Mouse (Mus musculus) liver, embryonic 15.5 days (tissue): ENCODE measurements around the gene Lalba. TPM values are rescaled to one million over a fixed set of nuclear protein-coding genes. Genes with fewer than 3 reads are reported as not detected.
"Not testable (repeated sequence)": the region's sequence is repeated elsewhere in the genome, so short reads cannot be mapped to it uniquely, and the experiment has no call there.

Source experiments
- ATAC-seq: fragments of 200-750 bp; cut with Nextera tagmentation; 2 replicates; pipeline ENCODE4 v1.8.0; 2017; ENCODE audit warnings: moderate number of reproducible peaks, mild to moderate bottlenecking, moderate library complexity; ENCODE audit not compliant: insufficient read depth
- H3K27ac ChIP-seq: fragments of 300-500 bp; sonication (generic); replicated peaks from 2 replicates; pipeline ENCODE4 v1.5.1; 2015; ENCODE audit warnings: mild to moderate bottlenecking, inconsistent platforms
- H3K27me3 ChIP-seq: fragments of 300-500 bp; sonication (generic); 2 replicates; pipeline ENCODE4 v1.6.1; 2015; ENCODE audit warnings: mild to moderate bottlenecking, inconsistent platforms
- H3K36me3 ChIP-seq: fragments of 300-500 bp; sonication (generic); replicated peaks from 2 replicates; pipeline ENCODE4 v1.6.1; 2015; ENCODE audit warnings: moderate library complexity, mild to moderate bottlenecking, inconsistent platforms
- H3K4me1 ChIP-seq: fragments of 300-500 bp; sonication (generic); replicated peaks from 2 replicates; pipeline ENCODE4 v1.6.1; 2015; ENCODE audit warnings: inconsistent platforms
- H3K4me2 ChIP-seq: fragments of 300-500 bp; sonication (generic); 2 replicates; pipeline ENCODE4 v1.6.1; 2015; ENCODE audit warnings: moderate library complexity, mild to moderate bottlenecking, inconsistent platforms
- H3K4me3 ChIP-seq: fragments of 300-500 bp; sonication (generic); replicated peaks from 2 replicates; pipeline ENCODE4 v1.5.1; 2015; ENCODE audit warnings: mild to moderate bottlenecking, inconsistent platforms
- H3K9ac ChIP-seq: fragments of 300-500 bp; sonication (generic); 2 replicates; pipeline ENCODE4 v1.6.1; 2015; ENCODE audit warnings: moderate library complexity, mild to moderate bottlenecking, inconsistent platforms
- H3K9me3 ChIP-seq: fragments of 300-500 bp; sonication (generic); replicated peaks from 2 replicates; pipeline ENCODE4 v1.6.1; 2016; ENCODE audit warnings: inconsistent platforms
- WGBS: fragments of 180-500 bp; shearing (Covaris S2); methylation state at CpG from one replicate; pipeline ENCODE4 v1.1.7; 2015; ENCODE audit warnings: mixed read lengths; ENCODE audit not compliant: insufficient replicate concordance; 5-methylcytosine and 5-hydroxymethylcytosine counted together
- polyA plus RNA-seq: library from polyadenylated mRNA; unstranded; fragments of >200 nt; fragmentation: Nextera tagmentation; extraction: Ambion mirVana; gene quantifications from 2 replicates; pipeline ENCODE4 v1.2.1, GENCODE M21; 2015

Gene Lalba
- not detected in 2 replicates for polyA plus RNA-seq

GRCm38 (mm10) chr15:98482701-98483100 lies at the start of gene Lalba:
Gene Lalba (minus strand): TSS chr15:98482721.
- Histone ChIP-seq H3K4me1 (no peaks in the 10 kb centered on the region), H3K9me3 (no peaks in the 10 kb centered on the region), H3K4me3 (no peak within 1 kb of the TSS), H3K9ac (no peak within 1 kb of the TSS), H3K27ac (no peak within 1 kb of the TSS), H3K4me2 (no peak within 1 kb of the TSS), H3K27me3 (no peaks in the 10 kb centered on the region), H3K36me3 (no peaks in the 10 kb centered on the region)
- ATAC-seq, result no peak
- 48% methylated on average over 3 of the region's 3 CpGs for WGBS

- Histone ChIP-seq H3K4me1 (peaks cover 31% of the 10 kb centered on the region), H3K4me2 (peak overlapping the region; percentile 85), H3K36me3 (peaks cover 48% of the 10 kb centered on the region), H3K27me3 (no peaks in the 10 kb centered on the region), H3K27ac (peak overlapping the region; percentile 48; the same call in 1 of the 2 replicates), H3K9me3 (no peaks in the 10 kb centered on the region), H3K4me3 (peak overlapping the region; percentile 94), H3K9ac (peak overlapping the region; percentile 93)
- WGBS, result 16% methylated on average over 5 of the region's 5 CpGs
- ATAC-seq, result no peak
Measured at GRCm38 (mm10) chr15:98532281-98532680, 49.8 kb upstream of the Lalba start.

DNA sequence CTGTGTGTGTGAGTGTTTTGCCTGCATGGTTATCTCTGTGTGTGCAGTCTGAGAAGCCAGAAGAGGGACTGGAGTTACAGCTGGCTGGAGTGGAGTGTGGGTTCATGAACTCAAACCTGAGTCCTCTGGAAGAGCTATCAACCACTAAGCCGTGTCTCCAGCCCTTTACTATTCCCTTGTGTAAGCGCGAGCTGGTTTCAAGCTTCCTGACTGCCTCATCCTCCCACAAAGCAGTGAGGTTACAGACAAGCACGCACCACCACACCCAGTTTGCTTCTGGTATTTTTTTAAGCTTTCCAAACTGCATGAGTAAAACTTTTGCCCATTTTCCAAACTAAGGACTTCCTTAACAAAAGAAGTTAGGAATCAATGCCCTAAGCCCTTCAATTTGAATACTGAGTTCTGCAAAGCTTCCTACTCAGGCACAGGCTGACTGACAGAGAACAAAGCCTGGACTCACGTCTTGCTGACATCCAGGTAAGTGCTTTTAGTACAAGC lies 45.6 kb upstream of the Lalba start:
- no peak overlapping the region for H3K4me2 ChIP-seq
- H3K9me3 ChIP-seq, result no peaks in the 10 kb centered on the region
- H3K36me3 ChIP-seq, result peaks cover 83% of the 10 kb centered on the region
- H3K9ac ChIP-seq, result no peak overlapping the region
- ATAC-seq, result no peak
- no peaks in the 10 kb centered on the region for H3K27me3 ChIP-seq
- peaks cover 25% of the 10 kb centered on the region for H3K4me1 ChIP-seq
- H3K4me3 ChIP-seq, result no peak overlapping the region
- H3K27ac ChIP-seq, result no peak overlapping the region
- 85% methylated on average over 5 of the region's 5 CpGs for WGBS

GRCm38 (mm10) chr15:98527056-98527771 lies 44.7 kb upstream of the Lalba start:
- no peak overlapping the region; the same call in 1 of the 2 replicates for H3K27ac ChIP-seq
- no peak for ATAC-seq
- no peak overlapping the region for H3K9ac ChIP-seq
- H3K9me3 ChIP-seq, result no peaks in the 10 kb centered on the region
- no peak overlapping the region for H3K4me2 ChIP-seq
- peaks cover 92% of the 10 kb centered on the region for H3K36me3 ChIP-seq
- no peaks in the 10 kb centered on the region for H3K27me3 ChIP-seq
- 86% methylated on average over 5 of the region's 5 CpGs for WGBS
- peaks cover 16% of the 10 kb centered on the region for H3K4me1 ChIP-seq
- H3K4me3 ChIP-seq, result no peak overlapping the region

DNA sequence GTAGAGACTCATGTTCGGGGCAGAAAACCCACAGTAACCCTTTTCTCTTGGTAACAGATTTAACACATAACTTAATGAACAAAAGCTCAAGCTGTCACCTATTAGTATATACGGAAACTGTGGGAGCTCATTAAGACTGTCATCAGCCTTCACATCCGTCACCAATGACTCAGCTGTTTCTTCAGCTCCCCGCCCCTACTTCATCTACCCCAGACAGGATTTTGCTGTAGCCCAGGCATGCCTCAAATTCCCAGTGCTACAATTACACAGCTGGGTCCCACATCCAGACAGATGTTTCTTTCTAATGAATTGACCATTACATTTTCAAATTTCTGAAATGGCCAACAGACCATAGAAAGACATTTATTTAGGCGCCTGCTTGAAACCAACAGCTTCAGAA lies 43.5 kb upstream of the Lalba start:
- ATAC-seq, result peak; percentile 70
- peaks cover 8% of the 10 kb centered on the region for H3K4me1 ChIP-seq
- no peaks in the 10 kb centered on the region for H3K9me3 ChIP-seq
- H3K4me3 ChIP-seq, result no peak overlapping the region
- no peak overlapping the region for H3K9ac ChIP-seq
- peak overlapping the region; percentile 53 for H3K27ac ChIP-seq
- no peak overlapping the region for H3K4me2 ChIP-seq
- peaks cover 95% of the 10 kb centered on the region for H3K36me3 ChIP-seq
- H3K27me3 ChIP-seq, result no peaks in the 10 kb centered on the region
- 60% methylated on average over 5 of the region's 5 CpGs for WGBS

- WGBS, result 85% methylated on average over 3 of the region's 3 CpGs
- H3K27me3 ChIP-seq, result no peaks in the 10 kb centered on the region
- ATAC-seq, result no peak
- no peak overlapping the region for H3K4me2 ChIP-seq
- H3K9me3 ChIP-seq, result no peaks in the 10 kb centered on the region
- peaks cover 78% of the 10 kb centered on the region for H3K36me3 ChIP-seq
- H3K4me3 ChIP-seq, result no peak overlapping the region
- H3K9ac ChIP-seq, result no peak overlapping the region
- H3K4me1 ChIP-seq, result peaks cover 6% of the 10 kb centered on the region
- H3K27ac ChIP-seq, result no peak overlapping the region
Measured at GRCm38 (mm10) chr15:98521245-98521644, 38.7 kb upstream of the Lalba start.

DNA sequence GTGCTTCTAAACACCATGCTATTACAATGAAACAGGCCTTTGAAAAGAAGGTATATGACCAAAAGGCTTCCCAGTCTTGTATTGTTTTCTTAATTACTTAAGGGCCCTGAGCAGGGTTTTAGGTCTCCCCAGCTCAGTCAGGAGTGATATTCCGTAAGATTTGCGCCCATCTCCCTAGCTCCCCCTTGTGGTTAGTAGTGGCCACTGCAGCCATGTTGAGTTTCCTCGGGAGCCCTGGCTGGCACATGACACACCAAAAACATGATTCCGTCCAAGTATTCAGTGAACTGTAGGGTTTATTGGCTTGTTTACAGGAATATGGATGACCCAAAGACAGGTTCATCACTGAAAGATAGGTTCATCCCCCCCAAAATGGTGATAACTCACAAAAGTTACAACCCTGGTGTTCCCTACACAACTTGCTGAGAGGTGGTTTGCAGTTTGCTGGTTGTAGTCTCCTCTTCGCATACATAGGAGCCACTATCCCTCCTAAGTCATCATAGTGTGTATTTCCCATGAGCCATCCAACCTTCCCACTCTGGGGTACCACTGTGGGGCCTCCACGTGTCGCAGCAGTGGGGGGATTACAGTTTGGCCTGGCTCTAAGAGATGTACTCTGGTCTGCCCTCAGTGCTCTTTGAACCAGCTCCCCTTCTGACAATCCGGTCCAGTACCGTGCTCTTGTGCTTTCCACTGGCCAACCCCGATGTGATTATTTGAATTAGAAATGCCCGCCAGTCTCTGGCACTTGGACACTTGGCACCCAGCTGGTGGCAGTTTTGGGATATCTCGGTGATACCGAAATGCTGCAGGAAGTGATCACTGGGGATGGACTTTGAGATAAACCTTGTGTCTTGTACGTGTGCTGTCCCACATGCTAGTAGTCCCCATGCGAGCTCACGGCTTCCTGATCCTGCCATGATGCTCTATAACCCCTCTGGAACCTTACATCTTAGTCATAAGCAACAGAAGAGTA lies 35.1 kb upstream of the Lalba start:
- no peak overlapping the region for H3K4me3 ChIP-seq
- peak; percentile 24; the same call in 1 of the 2 replicates for ATAC-seq
- no peak overlapping the region for H3K4me2 ChIP-seq
- 41% methylated on average over 16 of the region's 16 CpGs for WGBS
- H3K27ac ChIP-seq, result no peak overlapping the region
- no peaks in the 10 kb centered on the region for H3K4me1 ChIP-seq
- peaks cover 44% of the 10 kb centered on the region for H3K36me3 ChIP-seq
- no peaks in the 10 kb centered on the region for H3K9me3 ChIP-seq
- H3K9ac ChIP-seq, result no peak overlapping the region
- no peaks in the 10 kb centered on the region for H3K27me3 ChIP-seq

- H3K27me3 ChIP-seq, H3K9me3 ChIP-seq, H3K4me2 ChIP-seq, H3K27ac ChIP-seq, H3K9ac ChIP-seq, ATAC-seq, H3K4me3 ChIP-seq: not testable (repeated sequence)
- 62% methylated on average over 2 of the region's 2 CpGs for WGBS
- H3K4me1 ChIP-seq, result peaks cover 16% of the 10 kb centered on the region
- peaks cover 17% of the 10 kb centered on the region for H3K36me3 ChIP-seq
Measured at GRCm38 (mm10) chr15:98514845-98515244, 32.3 kb upstream of the Lalba start.

DNA sequence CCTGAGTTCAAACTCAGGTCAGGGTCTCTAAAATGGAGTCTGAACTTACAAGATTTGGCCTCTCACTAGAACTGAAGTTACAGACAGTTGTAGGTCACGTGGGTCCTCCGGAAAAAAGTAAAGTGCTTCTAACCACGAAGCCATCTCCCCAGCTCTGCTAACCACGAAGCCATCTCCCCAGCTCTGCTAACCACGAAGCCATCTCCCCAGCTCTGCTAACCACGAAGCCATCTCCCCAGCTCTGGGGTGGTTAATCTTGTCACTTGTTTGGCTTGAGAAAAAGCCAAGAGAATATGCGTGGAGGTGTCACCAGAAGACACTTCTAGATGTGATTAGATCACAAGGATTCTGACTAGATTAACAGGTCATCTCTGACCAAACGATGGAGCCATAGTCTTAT lies 31.6 kb upstream of the Lalba start:
- H3K9ac ChIP-seq, result no peak overlapping the region
- no peak overlapping the region for H3K27ac ChIP-seq
- H3K9me3 ChIP-seq, result no peaks in the 10 kb centered on the region
- 17% methylated on average over 8 of the region's 8 CpGs for WGBS
- no peak overlapping the region for H3K4me2 ChIP-seq
- peaks cover 16% of the 10 kb centered on the region for H3K4me1 ChIP-seq
- H3K27me3 ChIP-seq, result no peaks in the 10 kb centered on the region
- H3K4me3 ChIP-seq, result no peak overlapping the region
- ATAC-seq, result no peak
- H3K36me3 ChIP-seq, result peaks cover 12% of the 10 kb centered on the region

GRCm38 (mm10) chr15:98513676-98514075 lies 31.2 kb upstream of the Lalba start:
- H3K4me2 ChIP-seq, H3K27ac ChIP-seq, H3K27me3 ChIP-seq, ATAC-seq, H3K4me3 ChIP-seq, H3K9ac ChIP-seq, H3K9me3 ChIP-seq: not testable (repeated sequence)
- Histone ChIP-seq H3K36me3 (peaks cover 12% of the 10 kb centered on the region), H3K4me1 (peaks cover 16% of the 10 kb centered on the region)
- 43% methylated on average over 3 of the region's 3 CpGs for WGBS

DNA sequence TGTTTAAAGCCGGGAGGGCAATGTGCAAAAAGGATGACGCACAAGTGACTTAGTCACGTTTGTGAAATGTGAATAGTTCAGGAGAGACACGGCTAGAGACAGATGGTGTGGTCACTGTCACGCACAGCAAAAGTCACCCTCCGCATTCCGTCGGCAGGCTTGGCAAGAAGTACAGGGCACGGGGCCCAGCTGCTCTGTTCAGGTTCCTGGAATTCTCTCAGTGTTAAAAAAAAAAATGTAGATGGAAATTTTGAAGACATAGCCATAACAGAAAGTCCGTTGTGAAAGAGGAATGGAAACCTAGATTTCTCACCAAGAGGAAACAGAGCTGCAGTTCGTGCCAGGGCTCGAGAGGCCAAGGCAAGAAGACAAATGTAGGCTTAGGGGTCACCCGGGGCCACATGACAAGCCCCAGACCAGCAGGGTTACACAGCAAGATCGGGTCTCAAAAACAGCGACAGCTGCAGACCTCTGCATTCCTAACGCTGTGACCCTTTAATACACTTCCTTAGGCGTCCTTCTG lies 30.3 kb upstream of the Lalba start:
- H3K4me2 ChIP-seq, result no peak overlapping the region
- peaks cover 16% of the 10 kb centered on the region for H3K4me1 ChIP-seq
- no peaks in the 10 kb centered on the region for H3K27me3 ChIP-seq
- no peak for ATAC-seq
- H3K9me3 ChIP-seq, result no peaks in the 10 kb centered on the region
- no peak overlapping the region for H3K27ac ChIP-seq
- no peak overlapping the region for H3K4me3 ChIP-seq
- H3K36me3 ChIP-seq, result peaks cover 4% of the 10 kb centered on the region
- WGBS, result 51% methylated on average over 17 of the region's 17 CpGs
- H3K9ac ChIP-seq, result no peak overlapping the region
